Mouse (Mus musculus) neural tube, embryonic 13.5 days (tissue): ENCODE measurements at regions not wholly inside any gene's neighbourhood (a gene's known extent, or its start where the extent isn't known, plus 50 kb on each side); places are given as distances from the start of the nearest gene placed in this dataset.

ENCODE experiments used
- ATAC-seq: fragments of 200-750 bp; cut with Nextera tagmentation; 2 replicates; pipeline ENCODE4 v1.8.0; 2017; ENCODE audit warnings: low read depth, mild to moderate bottlenecking, moderate TSS enrichment, moderate library complexity
- H3K27ac ChIP-seq: fragments of 300-500 bp; sonication (generic); replicated peaks from 2 replicates; pipeline ENCODE4 v1.5.1; 2015; ENCODE audit warnings: moderate library complexity, mild to moderate bottlenecking, inconsistent platforms
- H3K27me3 ChIP-seq: fragments of 300-500 bp; sonication (generic); 2 replicates; pipeline ENCODE4 v1.6.1; 2015; ENCODE audit warnings: mild to moderate bottlenecking, inconsistent platforms
- H3K36me3 ChIP-seq: fragments of 300-500 bp; sonication (generic); 2 replicates; pipeline ENCODE4 v1.6.1; 2015; ENCODE audit warnings: mild to moderate bottlenecking, inconsistent platforms
- H3K4me1 ChIP-seq: fragments of 300-500 bp; sonication (generic); replicated peaks from 2 replicates; pipeline ENCODE4 v1.6.1; 2015; ENCODE audit warnings: inconsistent platforms
- H3K4me2 ChIP-seq: fragments of 300-500 bp; sonication (generic); 2 replicates; pipeline ENCODE4 v1.6.1; 2015; ENCODE audit warnings: inconsistent platforms, mild to moderate bottlenecking, moderate library complexity
- H3K4me3 ChIP-seq: fragments of 300-500 bp; sonication (generic); 2 replicates; pipeline ENCODE4 v1.5.1; 2015; ENCODE audit warnings: mild to moderate bottlenecking, inconsistent platforms
- H3K9ac ChIP-seq: fragments of 300-500 bp; sonication (generic); 2 replicates; pipeline ENCODE4 v1.6.1; 2015; ENCODE audit warnings: moderate library complexity, mild to moderate bottlenecking, inconsistent platforms
- H3K9me3 ChIP-seq: fragments of 300-500 bp; sonication (generic); 2 replicates; pipeline ENCODE4 v1.6.1; 2016; ENCODE audit warnings: inconsistent platforms
- WGBS: fragments of 180-500 bp; shearing (Covaris S2); methylation state at CpG from one replicate; pipeline ENCODE4 v1.1.7; 2015; 5-methylcytosine and 5-hydroxymethylcytosine counted together

DNA sequence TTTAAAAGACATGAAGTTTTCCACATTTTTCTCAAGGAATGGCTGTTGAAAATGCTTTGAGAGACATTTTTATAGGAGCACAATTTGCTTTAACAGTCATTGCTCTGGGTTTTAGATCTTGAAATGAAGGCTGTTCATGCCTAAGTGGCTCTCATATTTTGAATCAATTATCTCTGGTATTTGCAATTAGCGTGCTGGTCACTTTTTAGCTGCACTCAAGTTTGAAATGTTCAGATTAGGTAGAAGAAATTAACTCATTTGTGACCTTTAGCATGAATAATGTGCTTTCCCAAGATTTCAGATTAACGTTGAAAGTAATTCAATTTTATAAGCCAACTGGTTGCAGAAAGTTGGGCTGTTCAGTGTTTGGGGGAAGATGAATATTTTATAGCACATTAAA lies 773.9 kb downstream of the D3Ertd751e start:
- no peak for ATAC-seq
- H3K27ac ChIP-seq: no peak overlapping the region
- no peaks in the 10 kb centered on the region for H3K36me3 ChIP-seq
- H3K4me2 ChIP-seq: no peak overlapping the region
- H3K27me3 ChIP-seq: no peaks in the 10 kb centered on the region
- no peak overlapping the region for H3K9ac ChIP-seq
- H3K9me3 ChIP-seq: no peaks in the 10 kb centered on the region
- WGBS: 65% methylated on average over 2 of the region's 2 CpGs
- H3K4me1 ChIP-seq: peaks cover 10% of the 10 kb centered on the region; the same call in 1 of the 2 replicates
- H3K4me3 ChIP-seq: no peak overlapping the region

- ATAC-seq: no peak
- Histone ChIP-seq H3K4me1 (no peaks in the 10 kb centered on the region), H3K27ac (no peak overlapping the region), H3K4me2 (no peak overlapping the region), H3K36me3 (no peaks in the 10 kb centered on the region), H3K27me3 (no peaks in the 10 kb centered on the region), H3K9ac (no peak overlapping the region), H3K9me3 (0 out of 2 replicates have a peak, but pooled peaks cover 4% of the 10 kb centered on the region), H3K4me3 (no peak overlapping the region)
- WGBS: 67% methylated on average over 4 of the region's 4 CpGs
Measured at GRCm38 (mm10) chr3:42531397-42531796, 789.0 kb downstream of the D3Ertd751e start.

DNA sequence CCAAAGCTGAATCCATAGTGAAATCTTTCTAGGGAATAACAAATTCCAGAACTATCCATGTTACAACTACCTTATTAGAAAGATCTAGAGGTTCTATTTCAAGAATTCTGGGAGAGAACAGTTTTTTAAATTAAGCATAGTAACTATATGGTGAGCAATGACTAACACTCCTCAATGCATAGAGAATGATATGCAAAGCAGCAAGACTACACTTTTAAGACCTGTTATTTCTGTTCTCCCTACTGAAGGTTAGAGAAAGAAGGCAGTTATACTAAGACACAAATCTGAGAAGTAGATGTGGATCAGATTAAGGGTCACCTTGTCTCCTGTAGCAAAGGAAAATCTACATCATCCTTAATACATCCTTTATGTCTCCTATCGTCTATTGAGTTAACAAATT lies 824.3 kb downstream of the D3Ertd751e start:
- ATAC-seq: no peak
- Histone ChIP-seq H3K4me1 (0 out of 2 replicates have a peak, but pooled peaks cover under 1% of the 10 kb centered on the region), H3K27ac (no peak overlapping the region), H3K27me3 (no peaks in the 10 kb centered on the region), H3K36me3 (no peaks in the 10 kb centered on the region), H3K4me3 (no peak overlapping the region), H3K9me3 (no peaks in the 10 kb centered on the region), H3K4me2 (no peak overlapping the region), H3K9ac (no peak overlapping the region)
- 84% methylated on average over 1 of the region's 1 CpGs for WGBS

DNA sequence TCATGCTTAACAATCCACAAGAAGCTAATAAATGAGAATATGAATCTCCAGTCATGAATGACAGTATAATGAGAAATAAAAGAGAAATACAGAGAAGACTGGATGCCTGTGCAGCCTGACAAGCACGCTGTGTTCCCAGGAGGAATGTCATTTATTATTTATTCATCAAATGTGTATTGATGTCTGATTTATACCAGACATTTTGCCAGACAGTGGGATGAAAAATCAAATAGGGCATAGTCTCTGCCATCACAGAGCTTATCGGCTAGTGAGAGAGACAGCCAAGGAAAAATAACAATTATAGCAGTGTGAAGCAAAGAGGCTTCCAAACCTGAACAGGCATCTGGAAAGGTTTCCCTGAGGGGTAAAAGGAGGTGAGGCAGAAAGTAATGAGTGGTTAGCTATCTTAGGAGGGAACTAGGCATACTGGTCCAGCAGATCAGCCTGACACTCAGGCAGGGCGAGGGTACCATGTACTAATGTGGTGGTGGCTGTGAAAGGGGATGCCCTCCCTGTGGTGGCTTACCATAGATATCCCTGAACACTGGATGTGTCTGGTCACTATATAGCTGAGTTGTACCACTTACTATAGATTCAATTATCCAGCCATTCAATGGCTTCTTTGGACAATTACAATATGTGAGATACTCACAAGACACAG lies 828.1 kb downstream of the D3Ertd751e start:
- Histone ChIP-seq H3K27me3 (no peaks in the 10 kb centered on the region), H3K4me2 (no peak overlapping the region), H3K9ac (no peak overlapping the region), H3K36me3 (no peaks in the 10 kb centered on the region), H3K9me3 (no peaks in the 10 kb centered on the region), H3K4me3 (no peak overlapping the region), H3K4me1 (peaks cover 11% of the 10 kb centered on the region), H3K27ac (peak overlapping the region; percentile 63)
- WGBS: 51% methylated on average over 3 of the region's 3 CpGs
- peak; percentile 42 for ATAC-seq

DNA sequence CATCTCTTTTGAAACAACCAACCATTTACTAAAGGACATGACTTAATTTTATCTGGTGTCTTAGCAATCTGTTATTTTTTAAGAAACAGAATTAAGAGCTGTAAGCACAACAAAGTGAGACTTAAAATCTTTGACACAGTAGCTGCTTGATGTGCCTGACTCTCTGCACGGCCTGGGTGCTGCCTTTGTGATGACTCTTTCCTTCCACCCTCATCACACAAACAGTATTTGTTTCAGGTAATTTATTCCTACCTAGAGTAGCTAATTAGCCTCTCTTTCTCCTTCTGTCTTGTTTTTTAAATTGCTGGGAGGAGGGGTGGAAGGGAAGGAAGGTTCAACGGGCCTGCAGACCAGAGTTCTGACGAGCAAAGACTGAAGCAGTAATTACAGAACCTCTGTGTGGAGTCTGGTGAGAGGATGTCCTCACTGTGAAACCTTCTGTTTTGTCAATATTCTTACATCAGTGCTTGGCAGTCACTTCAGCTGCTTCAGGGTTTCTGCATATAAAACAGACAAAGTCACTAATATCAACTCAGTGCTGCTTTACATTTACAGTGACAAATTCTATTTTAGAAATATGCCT lies 829.6 kb downstream of the D3Ertd751e start:
- ATAC-seq: 0 out of 2 replicates have a peak, but pooled peaks have one; percentile 37
- H3K9me3 ChIP-seq: no peaks in the 10 kb centered on the region
- no peaks in the 10 kb centered on the region for H3K36me3 ChIP-seq
- H3K27ac ChIP-seq: 0 out of 2 replicates have a peak overlapping the region, but pooled peaks have one; percentile 7
- H3K9ac ChIP-seq: no peak overlapping the region
- H3K4me1 ChIP-seq: peaks cover 11% of the 10 kb centered on the region
- H3K4me2 ChIP-seq: no peak overlapping the region
- H3K4me3 ChIP-seq: no peak overlapping the region
- WGBS: 12% methylated on average over 3 of the region's 3 CpGs
- no peaks in the 10 kb centered on the region for H3K27me3 ChIP-seq

GRCm38 (mm10) chr3:42573155-42573554 lies 830.7 kb downstream of the D3Ertd751e start:
- H3K9ac ChIP-seq: no peak overlapping the region
- no peaks in the 10 kb centered on the region for H3K27me3 ChIP-seq
- no peak overlapping the region for H3K4me2 ChIP-seq
- no peak overlapping the region for H3K4me3 ChIP-seq
- peak; percentile 88 for ATAC-seq
- H3K36me3 ChIP-seq: no peaks in the 10 kb centered on the region
- H3K4me1 ChIP-seq: peaks cover 11% of the 10 kb centered on the region
- no peaks in the 10 kb centered on the region for H3K9me3 ChIP-seq
- no peak overlapping the region for H3K27ac ChIP-seq

DNA sequence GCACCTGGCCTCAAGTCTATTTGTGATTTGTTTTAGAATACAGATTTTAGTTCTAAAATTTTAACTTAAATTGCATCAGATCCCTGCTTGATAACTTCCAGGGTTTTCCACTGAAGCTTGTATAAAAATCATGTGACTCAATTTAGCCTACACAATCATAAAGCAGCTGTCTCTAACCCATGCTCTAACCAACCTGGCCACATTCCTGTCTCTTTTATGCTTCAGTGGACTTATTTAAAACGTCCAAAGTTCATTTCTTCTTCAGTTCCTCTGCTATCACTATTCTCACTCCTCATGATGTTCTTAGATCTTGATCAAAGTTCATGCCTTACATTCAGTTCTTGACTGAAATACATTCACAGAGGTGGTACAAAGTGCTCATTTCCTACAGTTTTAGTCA lies 839.9 kb downstream of the D3Ertd751e start:
- Histone ChIP-seq H3K27me3 (no peaks in the 10 kb centered on the region), H3K27ac (no peak overlapping the region), H3K9ac (no peak overlapping the region), H3K9me3 (no peaks in the 10 kb centered on the region), H3K36me3 (no peaks in the 10 kb centered on the region), H3K4me2 (no peak overlapping the region), H3K4me3 (no peak overlapping the region), H3K4me1 (no peaks in the 10 kb centered on the region)
- 19% methylated on average over 1 of the region's 1 CpGs for WGBS
- ATAC-seq: no peak

DNA sequence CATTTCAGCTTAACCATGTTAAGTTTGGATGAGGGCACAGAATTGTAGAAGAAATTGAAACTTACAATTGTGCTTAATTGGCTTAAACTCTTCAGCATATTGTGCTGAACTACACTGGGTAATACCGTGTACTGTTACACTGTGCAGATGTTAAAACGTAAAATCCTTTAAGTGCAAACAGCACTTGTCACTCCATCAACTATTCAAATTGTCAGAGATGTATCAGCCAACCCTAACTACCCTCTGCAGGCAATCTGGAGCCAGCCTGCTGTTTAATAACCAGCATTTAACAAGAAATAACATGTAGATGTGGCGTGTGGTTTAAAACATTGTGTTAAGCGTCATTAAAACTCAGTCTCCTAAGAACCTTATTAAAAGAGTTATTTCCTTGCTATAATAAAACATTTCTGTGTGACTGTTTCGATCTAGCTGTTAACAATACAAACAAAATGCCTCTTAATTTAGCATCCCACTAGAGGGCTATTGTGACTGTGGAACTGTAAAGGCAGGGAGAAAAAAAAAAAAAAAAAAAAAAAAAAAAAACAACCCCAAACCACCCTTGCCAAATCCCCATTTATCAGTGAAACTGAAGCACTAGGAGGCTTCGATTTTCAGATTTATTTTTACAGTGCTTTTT lies 845.0 kb downstream of the D3Ertd751e start:
- no peaks in the 10 kb centered on the region for H3K4me1 ChIP-seq
- no peak overlapping the region for H3K27ac ChIP-seq
- no peak overlapping the region for H3K9ac ChIP-seq
- H3K27me3 ChIP-seq: no peaks in the 10 kb centered on the region
- peak; percentile 92 for ATAC-seq
- H3K36me3 ChIP-seq: no peaks in the 10 kb centered on the region
- no peak overlapping the region for H3K4me3 ChIP-seq
- H3K9me3 ChIP-seq: no peaks in the 10 kb centered on the region
- 44% methylated on average over 6 of the region's 6 CpGs for WGBS
- H3K4me2 ChIP-seq: no peak overlapping the region

GRCm38 (mm10) chr3:42589516-42589915 lies 847.1 kb downstream of the D3Ertd751e start:
- Histone ChIP-seq H3K27ac (no peak overlapping the region), H3K4me1 (no peaks in the 10 kb centered on the region), H3K4me3 (no peak overlapping the region), H3K4me2 (no peak overlapping the region), H3K36me3 (no peaks in the 10 kb centered on the region), H3K9me3 (no peaks in the 10 kb centered on the region), H3K27me3 (no peaks in the 10 kb centered on the region), H3K9ac (no peak overlapping the region)
- 55% methylated on average over 2 of the region's 2 CpGs for WGBS
- no peak for ATAC-seq

GRCm38 (mm10) chr3:42590126-42590525 lies 847.7 kb downstream of the D3Ertd751e start:
- Histone ChIP-seq H3K9ac (no peak overlapping the region), H3K27me3 (no peaks in the 10 kb centered on the region), H3K36me3 (no peaks in the 10 kb centered on the region), H3K4me3 (no peak overlapping the region), H3K27ac (no peak overlapping the region), H3K9me3 (no peaks in the 10 kb centered on the region), H3K4me2 (no peak overlapping the region), H3K4me1 (no peaks in the 10 kb centered on the region)
- no peak for ATAC-seq
- WGBS: 87% methylated on average over 2 of the region's 2 CpGs

- H3K27me3 ChIP-seq: no peaks in the 10 kb centered on the region
- no peak for ATAC-seq
- no peak overlapping the region for H3K27ac ChIP-seq
- no peaks in the 10 kb centered on the region for H3K9me3 ChIP-seq
- 51% methylated on average over 6 of the region's 6 CpGs for WGBS
- H3K9ac ChIP-seq: no peak overlapping the region
- H3K4me2 ChIP-seq: no peak overlapping the region
- no peaks in the 10 kb centered on the region for H3K36me3 ChIP-seq
- H3K4me1 ChIP-seq: no peaks in the 10 kb centered on the region
- no peak overlapping the region for H3K4me3 ChIP-seq
Measured at GRCm38 (mm10) chr3:42593792-42594433, 851.5 kb downstream of the D3Ertd751e start.

DNA sequence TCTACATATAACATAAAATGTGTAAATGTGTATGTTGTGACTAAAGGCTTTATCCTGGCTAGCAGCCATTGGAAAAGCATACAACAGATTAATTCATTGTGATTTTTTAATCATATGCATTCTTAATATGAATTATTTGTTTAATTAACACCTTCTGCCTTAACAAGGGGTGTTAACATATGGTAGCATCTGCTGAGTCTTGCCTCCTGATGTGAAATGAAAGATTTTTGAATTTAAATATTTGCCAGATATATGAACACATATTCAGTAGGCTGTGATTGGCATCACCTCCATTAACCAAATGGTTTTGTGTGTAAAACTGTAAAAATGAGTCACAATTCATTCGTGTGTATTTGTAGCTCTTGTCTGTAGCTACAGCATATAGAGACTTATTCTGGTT lies 854.3 kb downstream of the D3Ertd751e start:
- Histone ChIP-seq H3K9ac (no peak overlapping the region), H3K4me2 (no peak overlapping the region), H3K9me3 (no peaks in the 10 kb centered on the region), H3K27me3 (no peaks in the 10 kb centered on the region), H3K36me3 (no peaks in the 10 kb centered on the region), H3K4me1 (no peaks in the 10 kb centered on the region), H3K27ac (no peak overlapping the region), H3K4me3 (no peak overlapping the region)
- WGBS: 79% methylated on average over 1 of the region's 1 CpGs
- ATAC-seq: no peak
